Mouse (Mus musculus) liver, postnatal 0 days (tissue): Measurements from ENCODE around the gene Arpp19.

Experiments used
- CTCF ChIP-seq: sonication (generic); IDR thresholded peaks from 2 replicates; pipeline ENCODE4 v1.5.1; 2016; ENCODE audit warnings: antibody characterized with exemption, low read depth
- EP300 ChIP-seq: IDR thresholded peaks from 2 replicates; pipeline ENCODE4 v1.6.1; 2016; ENCODE audit warnings: antibody characterized with exemption, low read depth, mild to moderate bottlenecking

DNA sequence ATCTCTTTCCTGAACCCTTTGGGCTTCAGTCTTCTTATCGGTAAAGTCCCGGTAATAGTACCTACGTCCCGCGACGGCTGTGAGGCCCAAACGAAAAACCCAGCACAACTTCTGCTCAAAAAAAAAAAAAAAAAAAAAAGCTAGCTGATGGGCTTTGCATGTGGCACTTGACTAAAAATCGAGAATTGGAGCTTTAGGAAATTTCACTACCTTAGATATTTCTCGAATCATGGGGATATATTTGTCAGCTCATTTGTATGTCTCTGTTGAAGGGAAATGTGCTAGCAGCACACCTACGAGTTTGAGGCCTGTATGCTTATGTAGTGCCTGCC lies 909 bp downstream of the Arpp19 start:
- TF ChIP-seq CTCF = no peak
- no peak for TF ChIP-seq EP300
